Mouse (Mus musculus): ENCODE data around the gene Usp17ld. TPM values are rescaled to one million over a fixed set of nuclear protein-coding genes. Genes with fewer than 3 reads are reported as not detected.
"Not testable (repeated sequence)": the region's sequence is repeated elsewhere in the genome, so short reads cannot be mapped to it uniquely, and the experiment has no call there.

Usp17ld gene
- not detected for total RNA-seq (2021)
- long read RNA-seq, experiment 1, result 0 reads
- long read RNA-seq, experiment 2, result 0 reads

DNA sequence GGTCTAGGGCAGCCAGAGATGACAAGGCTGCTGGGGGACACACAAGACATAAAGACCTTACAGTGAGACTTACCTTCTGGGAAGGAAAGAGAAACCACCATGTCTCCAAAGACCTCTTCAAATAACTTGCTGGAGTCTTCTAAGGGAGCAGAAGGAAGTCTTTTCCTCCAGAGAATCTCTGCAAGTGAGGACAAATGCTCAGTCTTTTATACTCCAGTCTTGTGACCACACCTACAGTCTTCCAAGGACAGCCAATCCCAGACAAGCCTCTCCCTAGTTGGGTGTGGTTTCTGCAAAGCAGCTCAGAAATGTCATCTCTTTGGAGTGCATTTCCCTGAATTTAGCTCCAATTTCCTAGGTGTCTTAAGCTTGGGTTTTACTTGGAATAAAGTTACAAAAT lies at the start of gene Usp17ld:
TSS of gene Usp17ld (minus strand) at position 101 of the 400 bp plus-strand sequence.
- intact Hi-C loops (cut with DNase I; ENCODE audit: low total_unique reads); DNase-seq: not testable (repeated sequence)

- intact Hi-C loops (cut with DNase I; ENCODE audit: low total_unique reads), result no loop called here
Observed at GRCm38 (mm10) chr7:103216696-103217095, 35.6 kb downstream of the Usp17ld start, which contains the start of gene Olfr594. Gene Olfr594 (plus strand): TSS chr7:103216996.

GRCm38 (mm10) chr7:103212050-103212449 lies 40.3 kb downstream of the Usp17ld start:
- intact Hi-C loops (cut with DNase I; ENCODE audit: low total_unique reads); DNase-seq: not testable (repeated sequence)

More at GRCm38 (mm10) chr7:103216696-103217095, 35.6 kb downstream of the Usp17ld start, which contains the start of gene Olfr594:
- no peak for DNase-seq

- no peak for DNase-seq
Observed at GRCm38 (mm10) chr7:103211562-103211961, 40.7 kb downstream of the Usp17ld start, which contains the start of gene Olfr593. Gene Olfr593 (plus strand): TSS chr7:103211862.

More at GRCm38 (mm10) chr7:103211562-103211961, 40.7 kb downstream of the Usp17ld start, which contains the start of gene Olfr593:
- intact Hi-C loops (cut with DNase I; ENCODE audit: low total_unique reads), result no loop called here

Small RNA genes lying within 50 kb of the gene (microRNA-seq; reads per million reads assigned to microRNA genes)
- 0 reads per million in 2 experiments for gene Gm23550
- 0 reads per million in 2 experiments for gene Gm25171

Other genes starting within 250 kb of the Usp17ld start
- gene Olfr582, start 214.5 kb downstream of the Usp17ld start, total RNA-seq (2021), result not detected
- not detected for gene Olfr583, start 201.2 kb downstream of the Usp17ld start, total RNA-seq (2021)
- not detected for gene Olfr584, start 170.6 kb downstream of the Usp17ld start, total RNA-seq (2021)
- gene Olfr585, start 154.8 kb downstream of the Usp17ld start, total RNA-seq (2021), result not detected
- not detected for gene Olfr586, start 126.9 kb downstream of the Usp17ld start, total RNA-seq (2021)
- gene Olfr588-ps1, start 111.6 kb downstream of the Usp17ld start, total RNA-seq (2021), result not detected
- not detected for gene Olfr589, start 96.1 kb downstream of the Usp17ld start, total RNA-seq (2021)
- not detected for gene Olfr591, start 74.2 kb downstream of the Usp17ld start, total RNA-seq (2021)
- gene Olfr592, start 67.7 kb downstream of the Usp17ld start, total RNA-seq (2021), result not detected
- not detected for gene Olfr593, start 40.6 kb downstream of the Usp17ld start, total RNA-seq (2021)
- not detected for gene Olfr594, start 35.5 kb downstream of the Usp17ld start, total RNA-seq (2021)
- gene Olfr596, start 53.1 kb upstream of the Usp17ld start, total RNA-seq (2021), result not detected
- gene Olfr597, start 63.8 kb upstream of the Usp17ld start, total RNA-seq (2021), result not detected
- gene Olfr598, start 71.1 kb upstream of the Usp17ld start, total RNA-seq (2021), result not detected
- gene Olfr599, start 83.4 kb upstream of the Usp17ld start, total RNA-seq (2021), result not detected
- gene Olfr600, start 97.2 kb upstream of the Usp17ld start, total RNA-seq (2021), result not detected
- gene Olfr601, start 110.2 kb upstream of the Usp17ld start, total RNA-seq (2021), result not detected
- not detected for gene Olfr603, start 133.7 kb upstream of the Usp17ld start, total RNA-seq (2021)
- not detected for gene Usp17lc, start 162.6 kb upstream of the Usp17ld start, total RNA-seq (2021)
- not detected for gene Olfr605, start 192.9 kb upstream of the Usp17ld start, total RNA-seq (2021)
- not detected for gene Olfr606, start 196.5 kb upstream of the Usp17ld start, total RNA-seq (2021)
- gene Olfr607, start 211.6 kb upstream of the Usp17ld start, total RNA-seq (2021), result not detected
- not detected for gene Olfr608, start 217.4 kb upstream of the Usp17ld start, total RNA-seq (2021)
- gene Olfr609, start 245.6 kb upstream of the Usp17ld start, total RNA-seq (2021), result not detected

Measured in gastrocnemius, postnatal 14 days (tissue).